Mouse (Mus musculus) cerebellum, postnatal 10 days (tissue): ENCODE measurements around the gene Vmn1r131.
"Not testable (repeated sequence)": the region's sequence is repeated elsewhere in the genome, so short reads cannot be mapped to it uniquely, and the experiment has no call there.

Experiments used
- DNase-seq, 2 experiments: peaks; one replicate each; pipeline ENCODE4 v3.0.0; 2021; ENCODE audit warnings: mixed read lengths in 2 of 2

The Vmn1r131 gene

GRCm38 (mm10) chr7:21545990-21546389 lies at the start of gene Vmn1r131:
Gene Vmn1r131, minus strand, starts transcription at chr7:21546090.
- not testable (repeated sequence) for DNase-seq

- DNase-seq: not testable (repeated sequence)
Observed at GRCm38 (mm10) chr7:21511480-21511879, 34.4 kb downstream of the Vmn1r131 start, which contains the start of gene Vmn1r130. Gene Vmn1r130, plus strand, starts transcription at chr7:21511780.
